In the genomic region with DNA sequence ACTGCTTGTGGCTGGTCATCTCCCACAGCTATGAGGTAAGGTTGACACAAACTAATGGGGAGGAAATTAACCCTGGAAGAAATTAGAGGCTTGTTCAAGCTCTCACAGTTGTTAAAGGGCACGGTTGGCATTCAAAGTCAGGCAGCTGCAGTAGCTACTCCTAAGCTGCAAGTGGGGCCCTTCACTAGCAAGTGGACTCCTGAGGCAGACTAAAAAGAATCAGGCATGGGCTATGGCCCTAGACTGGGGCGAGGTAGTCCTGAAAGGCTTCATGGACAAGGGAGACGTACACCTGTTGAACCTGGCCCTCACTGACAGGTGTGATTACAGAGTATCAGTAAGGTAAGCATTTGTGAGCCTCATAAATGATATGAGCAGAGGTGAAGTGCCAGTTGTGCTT, we compare ENCODE assay signal across 22 mouse cellular contexts.
A peak's percentile ranks its signal among the peaks of the same experiment; 100 is the strongest.
DNase-seq lines count a peak whose midpoint lies in the region; ATAC-seq and TF ChIP-seq lines count a peak whose summit lies in the region.
"Had no signal": no experiment of that assay in that cellular context is flagged by ENCODE, and none has a peak within 500 bp of the region (broad histone marks: within the 10 kb centered on the region; RNA-seq: fewer than 3 reads in every experiment).

No protein-coding gene starts in this region.

- in situ Hi-C loops in CH12.LX (cut with MboI; ENCODE audit: low pct_ligation_motif_present, low pct_unique_long_range_greater_than_20kb, low sequenced_read_pairs): no loop called here

- no peaks in the 10 kb centered on the region for H3K79me2 ChIP-seq in CH12.LX (replicated peaks; ENCODE audit: control insufficient read depth, extremely low read depth, insufficient read depth, poor library complexity, severe bottlenecking)

- WGBS in hindbrain, postnatal 0 days: 75% methylated on average over 3 of the region's 3 CpGs
- WGBS in hindbrain, embryonic 16.5 days: 92% methylated on average over 3 of the region's 3 CpGs
- 80% methylated on average over 3 of the region's 3 CpGs for WGBS in midbrain, embryonic 10.5 days
- 93% methylated on average over 3 of the region's 3 CpGs for WGBS in midbrain, embryonic 13.5 days
- WGBS in embryonic facial prominence, embryonic 10.5 days: 87% methylated on average over 3 of the region's 3 CpGs

- peak; percentile 30 for TF ChIP-seq RAD21 in CH12.LX (IDR thresholded peaks at IDR 0.05; ENCODE audit: low read depth, low read length)

- no peak overlapping the region for H3K27ac ChIP-seq in hindbrain, postnatal 0 days
- no peak overlapping the region for H3K27ac ChIP-seq in hindbrain, embryonic 16.5 days (ENCODE audit: low read depth, low read length)
- H3K27ac ChIP-seq in midbrain, embryonic 10.5 days (replicated peaks): 0 out of 2 replicates have a peak overlapping the region, but pooled peaks have one; percentile 28
- H3K27ac ChIP-seq in midbrain, embryonic 13.5 days: no peak overlapping the region
- no peak overlapping the region for H3K27ac ChIP-seq in CH12.LX (ENCODE audit: insufficient read depth, low read depth)
- H3K27ac ChIP-seq in embryonic facial prominence, embryonic 10.5 days (replicated peaks): no peak overlapping the region
- H3K27ac ChIP-seq: forebrain, embryonic 10.5 days; forebrain, embryonic 13.5 days; heart, adult 2 months; heart, embryonic 10.5 days; hindbrain, embryonic 12.5 days; hindbrain, embryonic 15.5 days had no signal

- peak; percentile 42 for TF ChIP-seq CTCF in hindbrain, postnatal 0 days (IDR thresholded peaks at IDR 0.05; ENCODE audit: low read depth)
- peak in 1 of 2 experiments; percentile 10; a peak in 1 of 4 replicates for TF ChIP-seq CTCF in CH12.LX (conservative IDR thresholded peaks at IDR 0.05 in 1 of 2, IDR thresholded peaks at IDR 0.05 in 1 of 2; ENCODE audit: low read depth in 2 of 2, low read length in 2 of 2)

- H3K9me3 ChIP-seq in hindbrain, postnatal 0 days (ENCODE audit: low read length): no peaks in the 10 kb centered on the region
- H3K9me3 ChIP-seq in hindbrain, embryonic 16.5 days (ENCODE audit: control insufficient read depth, low read length): no peaks in the 10 kb centered on the region
- peaks cover under 1% of the 10 kb centered on the region; the same call in 1 of the 2 replicates for H3K9me3 ChIP-seq in midbrain, embryonic 10.5 days (replicated peaks)
- no peaks in the 10 kb centered on the region for H3K9me3 ChIP-seq in midbrain, embryonic 13.5 days
- H3K9me3 ChIP-seq in CH12.LX (replicated peaks; ENCODE audit: low read length): peaks cover under 1% of the 10 kb centered on the region
- no peaks in the 10 kb centered on the region for H3K9me3 ChIP-seq in embryonic facial prominence, embryonic 10.5 days
- H3K9me3 ChIP-seq: heart, embryonic 10.5 days; hindbrain, embryonic 12.5 days; hindbrain, embryonic 15.5 days had no signal

- H3K36me3 ChIP-seq in hindbrain, postnatal 0 days (ENCODE audit: insufficient read depth, low read length): no peaks in the 10 kb centered on the region
- no peaks in the 10 kb centered on the region for H3K36me3 ChIP-seq in hindbrain, embryonic 16.5 days (ENCODE audit: control insufficient read depth, insufficient read depth, low read length)
- H3K36me3 ChIP-seq in midbrain, embryonic 10.5 days: no peaks in the 10 kb centered on the region
- H3K36me3 ChIP-seq in midbrain, embryonic 13.5 days: no peaks in the 10 kb centered on the region
- H3K36me3 ChIP-seq in CH12.LX (replicated peaks in 1 of 2; ENCODE audit: control insufficient read depth in 1 of 2, insufficient read depth in 1 of 2, low read length in 1 of 2): no peaks in the 10 kb centered on the region
- no peaks in the 10 kb centered on the region for H3K36me3 ChIP-seq in embryonic facial prominence, embryonic 10.5 days (replicated peaks)
- H3K36me3 ChIP-seq: forebrain, embryonic 10.5 days; heart, embryonic 10.5 days; hindbrain, embryonic 12.5 days; hindbrain, embryonic 15.5 days had no signal

- 0 out of 2 replicates have a peak, but pooled peaks have one; percentile 43 for ATAC-seq in hindbrain, postnatal 0 days
- ATAC-seq in hindbrain, embryonic 16.5 days: no peak
- ATAC-seq in midbrain, embryonic 13.5 days: no peak
- ATAC-seq in common myeloid progenitor, adult 5-6 weeks (replicated peaks; ENCODE audit: low read depth, poor library complexity, severe bottlenecking): 0 out of 2 replicates have a peak, but pooled peaks have one; percentile 18
- ATAC-seq: activated CD4-positive, CD25-positive, alpha-beta regulatory T cell, adult 4 months; CD4-positive, CD25-positive, alpha-beta regulatory T cell, adult 4 months; inflammation-experienced regulatory T-cells, adult 6 months had no signal

- peaks cover 6% of the 10 kb centered on the region; the same call in 1 of the 2 replicates for H3K27me3 ChIP-seq in hindbrain, postnatal 0 days (ENCODE audit: insufficient read depth, low read length)
- no peaks in the 10 kb centered on the region for H3K27me3 ChIP-seq in hindbrain, embryonic 16.5 days (replicated peaks; ENCODE audit: control insufficient read depth, insufficient read depth, low read length)
- no peaks in the 10 kb centered on the region for H3K27me3 ChIP-seq in midbrain, embryonic 10.5 days (ENCODE audit: low read depth, poor library complexity, severe bottlenecking)
- H3K27me3 ChIP-seq in midbrain, embryonic 13.5 days: no peaks in the 10 kb centered on the region
- H3K27me3 ChIP-seq in CH12.LX (replicated peaks): no peaks in the 10 kb centered on the region
- no peaks in the 10 kb centered on the region for H3K27me3 ChIP-seq in embryonic facial prominence, embryonic 10.5 days (replicated peaks; ENCODE audit: low read depth, poor library complexity, severe bottlenecking)
- H3K27me3 ChIP-seq: forebrain, embryonic 13.5 days; hindbrain, embryonic 12.5 days; hindbrain, embryonic 15.5 days had no signal

- no peak overlapping the region for H3K9ac ChIP-seq in hindbrain, postnatal 0 days (replicated peaks; ENCODE audit: low read length)
- no peak overlapping the region for H3K9ac ChIP-seq in hindbrain, embryonic 16.5 days (ENCODE audit: low read depth, low read length)
- H3K9ac ChIP-seq in midbrain, embryonic 13.5 days (replicated peaks): no peak overlapping the region
- H3K9ac ChIP-seq in CH12.LX (ENCODE audit: insufficient read depth, low read depth): no peak overlapping the region
- H3K9ac ChIP-seq: forebrain, embryonic 13.5 days; hindbrain, embryonic 12.5 days; hindbrain, embryonic 15.5 days had no signal

- no peak for TF ChIP-seq EP300 in CH12.LX (IDR thresholded peaks at IDR 0.05; ENCODE audit: low read length)

- no peaks in the 10 kb centered on the region for H3K4me1 ChIP-seq in hindbrain, postnatal 0 days (ENCODE audit: insufficient read depth, low read length)
- H3K4me1 ChIP-seq in hindbrain, embryonic 16.5 days (ENCODE audit: control insufficient read depth, insufficient read depth, low read depth, low read length): no peaks in the 10 kb centered on the region
- H3K4me1 ChIP-seq in midbrain, embryonic 10.5 days: no peaks in the 10 kb centered on the region
- H3K4me1 ChIP-seq in midbrain, embryonic 13.5 days (replicated peaks): no peaks in the 10 kb centered on the region
- H3K4me1 ChIP-seq in CH12.LX (ENCODE audit: control insufficient read depth in 1 of 2, insufficient read depth in 2 of 2): no peaks in the 10 kb centered on the region
- peaks cover 19% of the 10 kb centered on the region for H3K4me1 ChIP-seq in embryonic facial prominence, embryonic 10.5 days
- H3K4me1 ChIP-seq: heart, embryonic 10.5 days; hindbrain, embryonic 12.5 days had no signal

- dilution Hi-C loops in CH12.LX (cut with MboI; ENCODE audit: extremely low pct_ligation_motif_present, extremely low pct_unique_long_range_greater_than_20kb, low sequenced_read_pairs): no loop called here

- H3K4me2 ChIP-seq in hindbrain, postnatal 0 days (ENCODE audit: low read depth, low read length): no peak overlapping the region
- H3K4me2 ChIP-seq in hindbrain, embryonic 16.5 days (ENCODE audit: low read length): no peak overlapping the region
- H3K4me2 ChIP-seq in midbrain, embryonic 13.5 days (replicated peaks): no peak overlapping the region
- no peak overlapping the region for H3K4me2 ChIP-seq in CH12.LX (ENCODE audit: insufficient read depth, low read depth, poor library complexity, severe bottlenecking)
- H3K4me2 ChIP-seq: forebrain, embryonic 13.5 days; hindbrain, embryonic 12.5 days; hindbrain, embryonic 15.5 days had no signal

- DNase-seq in hindbrain, postnatal 0 days (ENCODE audit: low spot score): peak; percentile 16
- no peak for DNase-seq in midbrain, embryonic 10.5 days (ENCODE audit: low spot score)
- DNase-seq in CH12.LX (ENCODE audit: extremely low read depth): no peak
- no peak for DNase-seq in cerebellum, adult 9-10 months
- DNase-seq in embryonic facial prominence, embryonic 10.5 days (ENCODE audit: low spot score): no peak
- DNase-seq: adrenal gland, adult 8-10 months; adrenal gland, postnatal 25 days; cerebellum, adult 11-12 months; cerebellum, adult 8-10 months; gastrocnemius, postnatal 25 days had no signal

- no peak for TF ChIP-seq POLR2A in CH12.LX (IDR thresholded peaks at IDR 0.05; ENCODE audit: low read depth, low read length)

- H3K4me3 ChIP-seq in hindbrain, postnatal 0 days (ENCODE audit: low read length): no peak overlapping the region
- no peak overlapping the region for H3K4me3 ChIP-seq in hindbrain, embryonic 16.5 days (ENCODE audit: low read length)
- H3K4me3 ChIP-seq in midbrain, embryonic 10.5 days: no peak overlapping the region
- no peak overlapping the region for H3K4me3 ChIP-seq in midbrain, embryonic 13.5 days (replicated peaks)
- no peak overlapping the region for H3K4me3 ChIP-seq in CH12.LX (replicated peaks in 1 of 3; ENCODE audit: low read depth in 2 of 3, low read length in 2 of 3, poor library complexity in 1 of 3)
- H3K4me3 ChIP-seq in embryonic facial prominence, embryonic 10.5 days: no peak overlapping the region
- H3K4me3 ChIP-seq: forebrain, embryonic 10.5 days; forebrain, embryonic 13.5 days; heart, adult 2 months; heart, embryonic 10.5 days; hindbrain, embryonic 12.5 days; hindbrain, embryonic 15.5 days had no signal

TF ChIP-seq in CH12.LX, 34 proteins besides CTCF, POLR2A, EP300 and RAD21:
- TF ChIP-seq NRF1 (IDR thresholded peaks at IDR 0.05; ENCODE audit: low read depth, low read length): no peak
- TF ChIP-seq ZC3H11A (IDR thresholded peaks at IDR 0.05; ENCODE audit: low read depth, low read length): no peak

Comparison
In these comparisons a context has a peak if more than half of its experiments do, and no peak if none do; other contexts are left out.
1. ATAC-seq: peak in hindbrain, postnatal 0 days (single experiment) and common myeloid progenitor, adult 5-6 weeks (single experiment); none in hindbrain, embryonic 16.5 days (single experiment) and midbrain, embryonic 13.5 days (single experiment).